Mouse (Mus musculus) ES-CJ7 (cell line): Measurements from ENCODE around the gene Rps27.

Experiments used
- DNase-seq: peaks from one replicate; pipeline ENCODE4 v3.0.0; 2011; ENCODE audit warnings: low read depth, low spot score

Gene Rps27

DNA sequence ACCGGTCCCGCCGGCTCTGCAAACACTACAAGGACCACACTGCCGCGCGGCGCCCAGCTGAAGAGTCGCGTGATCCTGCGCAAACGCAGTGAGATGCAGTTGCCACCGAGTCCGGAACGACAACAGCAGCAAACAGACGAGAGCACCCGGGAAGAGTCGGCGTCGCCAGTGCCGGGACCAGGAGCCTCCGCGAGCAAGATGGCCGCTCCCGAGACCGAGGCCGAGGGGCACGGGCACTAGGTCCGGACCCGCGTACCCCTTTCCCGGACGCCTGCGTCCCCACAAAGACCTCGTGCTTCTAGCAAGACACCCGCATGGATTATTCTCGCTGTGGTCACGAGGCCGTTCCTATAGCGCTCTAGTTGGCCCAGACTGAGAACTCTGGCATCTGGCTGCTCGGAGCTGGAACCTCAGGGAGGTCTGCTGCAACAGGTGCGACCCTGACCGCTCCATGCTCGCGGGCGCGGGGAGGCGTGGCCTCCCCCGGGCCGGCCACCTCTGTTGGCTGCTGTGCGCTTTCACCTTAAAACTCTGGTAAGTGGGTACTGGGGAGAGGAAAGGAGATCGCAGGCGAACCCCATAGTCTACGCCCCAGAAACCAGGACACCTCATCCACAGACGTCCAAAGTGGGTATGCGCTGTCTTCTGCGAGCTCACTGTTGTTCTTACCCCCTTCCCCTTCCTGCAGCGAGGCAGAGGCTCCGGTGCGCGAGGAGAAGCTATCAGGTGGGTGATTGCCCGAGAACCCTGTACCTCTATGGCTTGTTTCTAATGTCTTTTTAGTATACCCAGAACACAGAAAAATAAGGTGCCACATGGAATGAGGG lies 18.3 kb upstream of the Rps27 start, which contains the start of gene Jtb:
Jtb (plus strand) TSS at position 91 of the 827 bp plus-strand sequence.
- peak; percentile 97 for DNase-seq

DNA sequence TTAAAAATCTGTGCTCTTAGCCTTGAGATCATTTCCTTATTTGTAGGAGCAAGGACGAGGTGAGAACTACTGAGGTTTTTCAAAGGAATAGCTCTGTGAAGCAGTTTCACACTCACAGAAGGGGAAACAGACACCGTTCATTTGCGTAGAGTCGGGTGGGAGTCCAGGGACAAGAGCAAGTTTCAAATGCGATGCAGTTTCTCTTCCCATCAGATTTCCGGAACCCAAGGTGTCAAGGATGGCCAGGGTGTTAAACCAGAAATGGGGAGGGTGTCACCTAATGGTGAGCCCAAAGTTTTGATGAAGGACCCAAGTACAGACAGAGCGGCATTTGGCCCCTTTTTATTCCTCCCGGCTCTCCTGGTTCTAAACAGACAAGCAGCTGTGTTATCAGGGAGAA lies 17.6 kb upstream of the Rps27 start:
- no peak for DNase-seq

- DNase-seq, result peak; percentile 84
These were observed 10.9 kb upstream of the Rps27 start for GRCm38 (mm10) chr3:90224331-90224730.

DNA sequence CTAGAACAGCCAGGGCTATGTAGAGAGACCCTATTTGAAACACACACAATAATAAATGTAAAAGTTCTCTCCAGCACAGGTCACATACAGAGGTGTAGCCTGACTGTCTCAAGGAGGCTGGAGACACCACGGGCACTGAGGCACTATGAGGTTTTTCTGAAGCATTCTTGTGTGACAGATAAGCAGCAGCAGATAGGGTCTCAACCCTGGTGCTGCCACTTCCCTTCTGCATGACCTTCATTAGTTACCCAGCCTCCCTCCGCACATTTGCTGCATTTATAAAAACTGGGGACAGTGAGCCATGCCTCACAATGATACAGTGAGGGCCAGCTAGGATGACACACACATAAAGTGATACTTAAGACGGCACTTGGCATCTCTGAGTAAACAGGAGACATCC lies 9.5 kb upstream of the Rps27 start:
- DNase-seq, result no peak

GRCm38 (mm10) chr3:90222455-90222854 lies 9.0 kb upstream of the Rps27 start:
- DNase-seq, result no peak

DNA sequence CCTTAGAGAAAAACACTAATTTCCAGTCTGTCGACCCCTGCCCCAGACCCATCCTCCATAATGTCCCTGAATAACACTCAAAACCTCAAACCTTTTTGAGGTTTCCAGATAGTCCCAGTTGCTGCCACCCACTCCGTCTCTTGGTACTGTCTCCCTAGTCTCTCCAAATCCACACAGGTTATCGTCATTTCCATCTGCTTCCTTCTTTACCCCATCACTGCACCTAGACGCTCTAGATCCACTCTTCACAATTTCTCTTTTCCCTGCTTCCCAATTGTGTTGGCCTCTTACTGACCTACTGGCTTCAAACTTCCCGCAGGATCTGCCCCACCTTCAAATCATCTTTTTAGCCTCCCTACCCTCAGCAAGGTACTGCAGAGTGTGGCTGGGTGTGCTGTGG lies 7.7 kb upstream of the Rps27 start:
- DNase-seq, result no peak

DNA sequence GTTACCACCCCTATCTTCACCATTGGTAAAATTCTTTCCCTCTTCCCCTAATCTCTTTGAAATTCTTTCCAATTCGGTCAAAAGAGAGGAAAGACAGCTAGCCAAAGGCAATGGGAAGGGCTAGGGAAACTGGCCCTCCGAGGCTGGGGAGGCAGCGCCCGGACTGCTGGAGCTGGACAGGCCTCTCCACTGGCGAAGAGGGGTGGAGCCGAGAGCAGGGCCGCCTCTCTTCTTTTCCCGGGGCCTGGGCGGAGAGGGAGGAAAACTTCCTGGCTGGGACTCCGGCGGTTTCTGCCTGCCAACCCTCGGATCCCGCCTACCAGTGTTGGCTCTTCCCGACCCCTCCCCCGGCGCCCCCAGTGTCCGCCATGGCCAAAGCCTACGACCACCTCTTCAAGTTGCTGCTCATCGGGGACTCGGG lies 7.1 kb upstream of the Rps27 start:
- no peak for DNase-seq

- DNase-seq, result peak; percentile 71
These were observed 6.6 kb upstream of the Rps27 start for GRCm38 (mm10) chr3:90220088-90220487.

DNA sequence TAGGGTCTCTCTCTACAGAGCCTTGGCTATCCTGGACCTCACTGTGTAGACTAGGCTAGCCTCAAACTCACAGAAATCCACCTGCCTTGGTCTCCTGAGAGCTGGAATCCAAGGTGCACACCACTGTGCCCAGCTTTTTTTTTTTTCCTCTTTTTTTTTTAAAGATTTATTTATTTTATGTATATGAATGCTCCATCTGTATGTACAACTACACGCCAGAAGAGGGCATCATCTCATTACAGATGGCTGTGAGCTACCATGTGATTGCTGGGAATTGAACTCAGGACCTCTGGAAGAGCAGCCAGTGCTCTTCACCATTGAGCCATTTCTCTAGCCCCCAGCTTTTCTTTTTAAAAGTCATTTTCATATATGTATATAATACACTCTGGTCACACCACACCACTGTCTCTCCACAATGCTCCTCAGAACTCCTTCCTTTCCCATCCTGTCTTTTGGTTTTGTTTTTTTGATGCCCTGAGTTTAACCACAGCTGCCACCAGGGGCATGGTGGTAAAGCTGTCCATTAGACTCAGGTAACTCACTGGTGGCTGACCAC lies 2.5 kb upstream of the Rps27 start:
- no peak for DNase-seq

DNA sequence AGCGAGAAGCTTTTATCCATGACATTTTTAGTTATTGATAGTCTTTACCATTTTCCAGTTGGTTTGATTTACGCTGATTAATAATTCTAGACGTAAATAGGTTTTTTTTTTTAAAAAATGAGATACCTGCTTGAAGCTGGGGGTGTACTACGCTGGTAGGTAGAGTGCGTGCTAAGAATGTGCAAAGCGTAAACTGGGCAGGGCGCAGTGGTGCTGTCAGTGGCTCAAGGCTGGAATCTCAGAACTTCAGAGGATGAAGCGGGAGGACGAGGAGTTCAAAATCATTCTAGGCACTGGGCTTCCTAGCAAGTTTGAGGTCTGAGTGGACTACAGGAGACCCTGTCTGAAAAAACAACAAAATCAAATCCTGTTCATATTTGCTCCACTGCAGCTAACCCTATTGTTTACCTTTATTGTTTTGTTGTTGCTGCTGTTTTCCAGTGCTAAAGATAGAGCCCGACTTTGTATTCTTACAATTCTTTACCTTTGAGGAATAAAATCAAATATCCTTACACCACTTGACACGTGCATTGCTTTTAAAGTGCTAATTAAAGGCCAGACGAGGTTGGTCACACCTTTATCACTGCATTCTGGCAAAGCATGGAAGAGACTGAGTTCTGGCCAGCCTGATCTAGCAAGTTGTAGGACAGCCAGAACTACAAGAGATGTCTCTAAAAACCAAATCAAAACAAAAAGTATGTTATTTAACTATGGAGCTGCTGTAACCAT lies 669 bp upstream of the Rps27 start:
- DNase-seq, result no peak

- DNase-seq, result no peak
These were observed 728 bp downstream of the Rps27 start for GRCm38 (mm10) chr3:90212723-90213122.

DNA sequence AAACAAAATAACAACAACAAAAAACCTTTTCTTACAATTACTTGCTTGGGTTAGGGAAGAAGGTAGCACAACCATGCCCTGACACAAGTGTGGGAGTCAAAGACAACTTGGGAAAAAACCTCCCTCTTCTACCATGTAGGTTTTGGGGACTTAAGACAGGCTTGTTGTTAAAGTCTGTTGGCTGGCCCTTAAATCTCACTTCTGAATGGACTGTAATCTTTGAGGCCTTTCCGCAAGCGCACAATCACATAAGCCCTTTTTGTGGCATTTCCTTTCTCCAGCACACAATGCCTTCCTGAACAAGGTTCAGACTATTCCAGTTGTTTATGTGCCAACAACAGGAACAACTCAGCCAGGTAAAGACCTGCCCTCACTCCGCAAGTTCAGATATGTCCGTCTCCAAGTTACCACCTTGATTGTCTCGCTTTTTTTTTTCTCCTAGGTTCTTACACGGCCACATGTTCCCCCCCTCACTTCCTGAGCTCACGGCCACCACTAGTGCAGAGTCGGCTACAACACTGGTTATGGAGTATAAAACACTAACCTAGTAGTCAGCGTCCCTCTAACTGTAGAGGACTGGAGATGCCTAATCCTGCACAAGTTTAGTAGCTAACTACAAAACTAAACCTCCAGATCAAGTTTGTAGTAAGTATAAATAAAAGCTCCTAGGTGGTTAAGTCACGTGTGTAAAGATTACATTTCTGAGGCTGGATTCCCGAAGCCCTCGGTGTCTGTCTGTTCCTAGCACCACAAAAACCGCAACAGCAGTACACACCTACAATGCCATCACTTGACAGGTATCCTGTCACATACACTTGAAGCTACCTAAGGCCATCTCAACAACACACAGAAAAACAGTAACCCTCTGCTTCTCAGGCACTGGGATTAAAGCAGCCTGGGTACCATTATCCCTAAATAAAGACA lies 1.7 kb downstream of the Rps27 start:
- no peak for DNase-seq

GRCm38 (mm10) chr3:90209908-90210566 lies 3.4 kb downstream of the Rps27 start:
- DNase-seq, result peak; percentile 56

DNA sequence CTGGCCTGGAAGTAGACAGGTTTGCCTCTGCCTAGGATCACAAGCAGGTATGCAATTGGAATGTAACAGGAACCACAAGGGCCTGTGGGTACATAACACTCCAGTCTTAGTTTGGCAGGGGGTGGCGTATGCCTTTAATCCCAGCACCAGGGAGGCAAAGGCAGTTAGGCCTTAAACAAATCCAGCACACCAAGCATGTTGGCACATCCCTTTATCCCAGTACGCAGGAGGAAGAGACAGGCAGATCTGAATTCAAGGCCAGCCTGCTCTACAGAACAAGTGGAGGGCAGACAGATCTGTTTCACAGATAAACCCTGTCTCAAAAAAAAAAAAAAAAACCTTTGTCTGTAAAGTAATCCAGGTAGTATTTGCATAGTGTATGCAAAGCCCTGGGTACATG lies 4.8 kb downstream of the Rps27 start:
- no peak for DNase-seq

DNA sequence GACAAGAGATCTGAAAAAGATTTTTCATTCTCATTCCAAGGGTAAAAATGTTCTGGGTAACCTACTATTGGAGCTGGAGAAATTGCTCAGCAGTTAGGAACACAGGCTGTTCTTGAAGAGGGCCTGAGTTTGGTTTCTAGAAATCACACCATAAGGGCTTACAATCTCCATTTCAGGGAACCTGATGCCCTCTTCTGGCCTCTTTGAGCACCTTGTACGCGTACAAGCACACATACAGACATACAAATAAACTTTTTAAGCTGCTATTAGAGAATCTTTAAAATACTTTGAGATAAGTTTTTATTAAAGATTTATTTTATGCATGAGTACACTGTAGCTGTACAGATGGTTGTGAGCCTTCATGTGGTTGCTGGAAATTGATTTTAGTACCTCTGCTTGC lies 8.9 kb downstream of the Rps27 start:
- no peak for DNase-seq

GRCm38 (mm10) chr3:90203619-90204018 lies 9.8 kb downstream of the Rps27 start:
- no peak for DNase-seq

GRCm38 (mm10) chr3:90202884-90203283 lies 10.6 kb downstream of the Rps27 start:
- no peak for DNase-seq

GRCm38 (mm10) chr3:90197548-90197947 lies 15.9 kb downstream of the Rps27 start:
- DNase-seq, result no peak

- DNase-seq, result no peak
These were observed 17.8 kb downstream of the Rps27 start for GRCm38 (mm10) chr3:90195644-90196043.

- no peak for DNase-seq
These were observed 18.7 kb downstream of the Rps27 start for GRCm38 (mm10) chr3:90194759-90195158.
